In genomic region chr7:24524978-24525377, GRCm38 (mm10) we compare ENCODE assay signal across 23 mouse cellular contexts. TPM values are rescaled to one million over a fixed set of nuclear protein-coding genes. Genes with fewer than 3 reads are reported as not detected.
DNase-seq lines count a peak whose midpoint lies in the region; ATAC-seq and TF ChIP-seq lines count a peak whose summit lies in the region.
"Had no signal": no experiment of that assay in that cellular context is flagged by ENCODE, and none has a peak within 500 bp of the region (broad histone marks: within the 10 kb centered on the region; RNA-seq: fewer than 3 reads in every experiment).

No protein-coding gene starts in this region.

- no peak for ATAC-seq in intestine, postnatal 0 days
- ATAC-seq in intestine, embryonic 15.5 days = no peak
- no peak for ATAC-seq in liver, postnatal 0 days
- no peak for ATAC-seq in liver, embryonic 12.5 days
- ATAC-seq in stomach, postnatal 0 days (ENCODE audit: low FRiP score, low TSS enrichment) = no peak
- ATAC-seq: forebrain, embryonic 14.5 days; intestine, embryonic 16.5 days had no signal

- TF ChIP-seq CTCF in intestine, postnatal 0 days (IDR thresholded peaks at IDR 0.05; ENCODE audit: low read depth) = peak; percentile 34
- TF ChIP-seq CTCF in liver, postnatal 0 days (IDR thresholded peaks at IDR 0.05; ENCODE audit: low read depth) = peak; percentile 4; the same call in 1 of the 2 replicates
- TF ChIP-seq CTCF in MEL (IDR thresholded peaks at IDR 0.05 in 2 of 3, conservative IDR thresholded peaks at IDR 0.05 in 1 of 3; ENCODE audit: control insufficient read depth in 1 of 3, insufficient read depth in 1 of 3, low read depth in 2 of 3, low read length in 3 of 3, poor library complexity in 1 of 3, severe bottlenecking in 1 of 3) = peak in 1 of 3 experiments; percentile 48; a peak in 2 of 6 replicates
- TF ChIP-seq CTCF in stomach, postnatal 0 days (IDR thresholded peaks at IDR 0.05; ENCODE audit: low read depth) = peak; percentile 35; the same call in 1 of the 2 replicates

- no peak overlapping the region for H3K27ac ChIP-seq in intestine, postnatal 0 days (ENCODE audit: low read depth, low read length)
- no peak overlapping the region for H3K27ac ChIP-seq in intestine, embryonic 15.5 days
- H3K27ac ChIP-seq in liver, postnatal 0 days (ENCODE audit: low read depth) = no peak overlapping the region
- no peak overlapping the region for H3K27ac ChIP-seq in liver, embryonic 12.5 days
- no peak overlapping the region for H3K27ac ChIP-seq in MEL (ENCODE audit: control insufficient read depth, low read depth, low read length)
- H3K27ac ChIP-seq in stomach, postnatal 0 days (replicated peaks) = no peak overlapping the region
- H3K27ac ChIP-seq: heart, embryonic 10.5 days; hindbrain, embryonic 15.5 days; limb, embryonic 12.5 days; liver, embryonic 14.5 days; macrophage had no signal

- no peak for TF ChIP-seq POLR2A in MEL (IDR thresholded peaks at IDR 0.05; ENCODE audit: control insufficient read depth in 1 of 2, insufficient read depth in 1 of 2, low read depth in 1 of 2, low read length in 2 of 2, poor library complexity in 1 of 2)

- no peaks in the 10 kb centered on the region for H3K79me2 ChIP-seq in MEL (ENCODE audit: control insufficient read depth, insufficient read depth, low read length, poor library complexity)

- H3K27me3 ChIP-seq in intestine, postnatal 0 days (replicated peaks; ENCODE audit: control insufficient read depth, insufficient read depth, low read length) = no peaks in the 10 kb centered on the region
- no peaks in the 10 kb centered on the region for H3K27me3 ChIP-seq in intestine, embryonic 15.5 days (replicated peaks)
- no peaks in the 10 kb centered on the region for H3K27me3 ChIP-seq in liver, postnatal 0 days (ENCODE audit: insufficient read depth, low read length)
- peaks cover 11% of the 10 kb centered on the region; the same call in 1 of the 2 replicates for H3K27me3 ChIP-seq in liver, embryonic 12.5 days (replicated peaks)
- peaks cover 0 to 2% of the 10 kb centered on the region in 2 experiments; a peak in 1 of 4 replicates for H3K27me3 ChIP-seq in MEL (ENCODE audit: control insufficient read depth in 1 of 2, insufficient read depth in 2 of 2, low read length in 2 of 2)
- no peaks in the 10 kb centered on the region for H3K27me3 ChIP-seq in stomach, postnatal 0 days (ENCODE audit: control insufficient read depth, insufficient read depth, low read length)
- H3K27me3 ChIP-seq: hindbrain, embryonic 15.5 days; limb, embryonic 12.5 days; neural tube, embryonic 15.5 days had no signal

- no peaks in the 10 kb centered on the region for H3K36me3 ChIP-seq in intestine, postnatal 0 days (ENCODE audit: control insufficient read depth, insufficient read depth)
- H3K36me3 ChIP-seq in intestine, embryonic 15.5 days = no peaks in the 10 kb centered on the region
- no peaks in the 10 kb centered on the region for H3K36me3 ChIP-seq in liver, postnatal 0 days (replicated peaks; ENCODE audit: insufficient read depth, low read length)
- no peaks in the 10 kb centered on the region for H3K36me3 ChIP-seq in liver, embryonic 12.5 days
- peaks cover 0 to 14% of the 10 kb centered on the region in 2 experiments; a peak in 2 of 4 replicates for H3K36me3 ChIP-seq in MEL (ENCODE audit: control insufficient read depth in 1 of 2, insufficient read depth in 2 of 2, low read length in 2 of 2)
- no peaks in the 10 kb centered on the region for H3K36me3 ChIP-seq in stomach, postnatal 0 days (ENCODE audit: control insufficient read depth, insufficient read depth, low read length)
- H3K36me3 ChIP-seq: heart, embryonic 10.5 days; hindbrain, embryonic 15.5 days; limb, embryonic 12.5 days; neural tube, embryonic 15.5 days had no signal

- no peak for TF ChIP-seq EP300 in liver, postnatal 0 days (IDR thresholded peaks at IDR 0.05; ENCODE audit: low read depth)
- no peak for TF ChIP-seq EP300 in MEL (IDR thresholded peaks at IDR 0.05; ENCODE audit: low read depth in 1 of 2, low read length in 2 of 2)
- TF ChIP-seq EP300 in stomach, postnatal 0 days (optimal IDR thresholded peaks at IDR 0.05) = no peak

- TF ChIP-seq RAD21 in MEL (IDR thresholded peaks at IDR 0.05; ENCODE audit: low read depth, low read length) = no peak

- no peak overlapping the region for H3K4me3 ChIP-seq in intestine, postnatal 0 days (ENCODE audit: low read depth, low read length)
- H3K4me3 ChIP-seq in intestine, embryonic 15.5 days (replicated peaks) = no peak overlapping the region
- no peak overlapping the region for H3K4me3 ChIP-seq in liver, postnatal 0 days (ENCODE audit: low read depth, low read length)
- H3K4me3 ChIP-seq in liver, embryonic 12.5 days = no peak overlapping the region
- no peak overlapping the region for H3K4me3 ChIP-seq in MEL (ENCODE audit: control insufficient read depth in 1 of 2, insufficient read depth in 1 of 2, low read depth in 2 of 2, low read length in 2 of 2)
- H3K4me3 ChIP-seq in stomach, postnatal 0 days (ENCODE audit: low read depth, low read length) = no peak overlapping the region
- H3K4me3 ChIP-seq: heart, embryonic 10.5 days; hindbrain, embryonic 15.5 days; limb, embryonic 12.5 days; neural tube, embryonic 15.5 days had no signal

- WGBS in intestine, postnatal 0 days = 78% methylated on average over 6 of the region's 6 CpGs
- 79% methylated on average over 6 of the region's 6 CpGs for WGBS in intestine, embryonic 15.5 days
- 79% methylated on average over 6 of the region's 6 CpGs for WGBS in liver, postnatal 0 days (ENCODE audit: insufficient replicate concordance)
- 64% methylated on average over 6 of the region's 6 CpGs for WGBS in liver, embryonic 12.5 days (ENCODE audit: insufficient replicate concordance)
- 80% methylated on average over 6 of the region's 6 CpGs for WGBS in stomach, postnatal 0 days

- no peaks in the 10 kb centered on the region for H3K9me3 ChIP-seq in intestine, postnatal 0 days (ENCODE audit: control insufficient read depth)
- no peaks in the 10 kb centered on the region for H3K9me3 ChIP-seq in intestine, embryonic 15.5 days
- H3K9me3 ChIP-seq in liver, postnatal 0 days (ENCODE audit: low read length) = no peaks in the 10 kb centered on the region
- no peaks in the 10 kb centered on the region for H3K9me3 ChIP-seq in liver, embryonic 12.5 days (replicated peaks)
- H3K9me3 ChIP-seq in MEL (replicated peaks; ENCODE audit: insufficient read depth, low read length) = no peaks in the 10 kb centered on the region
- H3K9me3 ChIP-seq in stomach, postnatal 0 days (ENCODE audit: control insufficient read depth, low read length) = no peaks in the 10 kb centered on the region
- H3K9me3 ChIP-seq: heart, embryonic 10.5 days; hindbrain, embryonic 15.5 days; limb, embryonic 12.5 days; neural tube, embryonic 15.5 days had no signal

- peaks cover 5% of the 10 kb centered on the region; the same call in 1 of the 2 replicates for H3K4me1 ChIP-seq in intestine, postnatal 0 days (replicated peaks; ENCODE audit: control insufficient read depth, insufficient read depth, low read length)
- H3K4me1 ChIP-seq in intestine, embryonic 15.5 days (replicated peaks) = peaks cover 4% of the 10 kb centered on the region; the same call in 1 of the 2 replicates
- peaks cover 8% of the 10 kb centered on the region for H3K4me1 ChIP-seq in liver, postnatal 0 days (ENCODE audit: insufficient read depth)
- H3K4me1 ChIP-seq in liver, embryonic 12.5 days = peaks cover 13% of the 10 kb centered on the region
- H3K4me1 ChIP-seq in MEL (ENCODE audit: control insufficient read depth in 1 of 2, insufficient read depth in 2 of 2, low read length in 2 of 2) = peaks cover 2 to 19% of the 10 kb centered on the region in 2 experiments
- H3K4me1 ChIP-seq in stomach, postnatal 0 days (replicated peaks; ENCODE audit: control insufficient read depth, insufficient read depth) = no peaks in the 10 kb centered on the region

- H3K9ac ChIP-seq in intestine, postnatal 0 days (ENCODE audit: low read depth, low read length) = no peak overlapping the region
- no peak overlapping the region for H3K9ac ChIP-seq in intestine, embryonic 15.5 days
- H3K9ac ChIP-seq in liver, postnatal 0 days (replicated peaks) = no peak overlapping the region
- no peak overlapping the region for H3K9ac ChIP-seq in liver, embryonic 12.5 days
- H3K9ac ChIP-seq in MEL (ENCODE audit: control insufficient read depth, low read depth, low read length, poor library complexity, severe bottlenecking) = no peak overlapping the region
- H3K9ac ChIP-seq in stomach, postnatal 0 days (ENCODE audit: low read length) = no peak overlapping the region
- H3K9ac ChIP-seq: hindbrain, embryonic 15.5 days; limb, embryonic 12.5 days; liver, embryonic 14.5 days; neural tube, embryonic 15.5 days had no signal

- DNase-seq in liver, postnatal 0 days = no peak
- DNase-seq in MEL (ENCODE audit: low read depth, low spot score) = peak; percentile 24
- DNase-seq in stomach, postnatal 0 days (ENCODE audit: low spot score) = no peak
- no peak for DNase-seq in embryo, embryonic 10 days (ENCODE audit: low spot score)
- DNase-seq: adrenal gland, adult 2 months; B cell, adult 2 months; heart, postnatal 4 days; right cerebral cortex, postnatal 14 days; thymus, postnatal 14 days had no signal

- no peak overlapping the region for H3K4me2 ChIP-seq in intestine, postnatal 0 days (replicated peaks; ENCODE audit: low read depth)
- H3K4me2 ChIP-seq in intestine, embryonic 15.5 days (replicated peaks) = no peak overlapping the region
- no peak overlapping the region for H3K4me2 ChIP-seq in liver, postnatal 0 days (ENCODE audit: low read depth, low read length)
- H3K4me2 ChIP-seq in liver, embryonic 12.5 days = no peak overlapping the region
- no peak overlapping the region for H3K4me2 ChIP-seq in stomach, postnatal 0 days (replicated peaks; ENCODE audit: low read depth)
- H3K4me2 ChIP-seq: hindbrain, embryonic 15.5 days; limb, embryonic 12.5 days; neural tube, embryonic 15.5 days had no signal

RNA-seq across cellular contexts. Expression of gene Irgq, which starts 5.5 kb away (rescaled TPM):
- polyA plus RNA-seq in intestine, postnatal 0 days (2015; fragmentation: Nextera tagmentation; extraction: Ambion mirVana) = 3.4 TPM in 2 replicates
- 5.3 and 5.7 TPM in 2 replicates for polyA plus RNA-seq in intestine, embryonic 15.5 days (2015; fragmentation: Nextera tagmentation; extraction: Ambion mirVana)
- polyA plus RNA-seq in liver, postnatal 0 days (2015; fragmentation: Nextera tagmentation; extraction: Ambion mirVana) = 1.3 and 1.6 TPM in 2 replicates
- 2.8 and 3.1 TPM in 2 replicates for polyA plus RNA-seq in liver, embryonic 12.5 days (2016; fragmentation: Nextera tagmentation; extraction: Ambion mirVana)
- 3.6 and 4.7 TPM in 2 replicates for total RNA-seq in MEL (2012; rRNA removed)
- polyA plus RNA-seq in MEL (2012; ENCODE audit: insufficient read depth in 1 of 2, insufficient read length in 2 of 2, low read depth in 1 of 2, low replicate concordance in 2 of 2, missing spikeins in 1 of 2) = 1 to 10 TPM in 1 of 2 experiments, not detected in 1; 5.8 TPM
- polyA plus RNA-seq in stomach, postnatal 0 days (2015; fragmentation: Nextera tagmentation; extraction: Ambion mirVana) = 4.3 and 5.7 TPM in 2 replicates

RNA-seq across cellular contexts. Expression of gene AC161166.1, which starts 12.7 kb away (rescaled TPM):
- 0.05 TPM in 1 of 2 replicates, not detected in the other for polyA plus RNA-seq in intestine, postnatal 0 days (2015; fragmentation: Nextera tagmentation; extraction: Ambion mirVana)
- 0.14 and 0.24 TPM in 2 replicates for polyA plus RNA-seq in intestine, embryonic 15.5 days (2015; fragmentation: Nextera tagmentation; extraction: Ambion mirVana)
- not detected in 2 replicates for polyA plus RNA-seq in liver, postnatal 0 days (2015; fragmentation: Nextera tagmentation; extraction: Ambion mirVana)
- 0.20 and 0.24 TPM in 2 replicates for polyA plus RNA-seq in liver, embryonic 12.5 days (2016; fragmentation: Nextera tagmentation; extraction: Ambion mirVana)
- not detected in 2 replicates for total RNA-seq in MEL (2012; rRNA removed)
- under 1 TPM in 1 of 2 experiments, not detected in 1; 0.13 TPM for polyA plus RNA-seq in MEL (2012; ENCODE audit: insufficient read depth in 1 of 2, insufficient read length in 2 of 2, low read depth in 1 of 2, low replicate concordance in 2 of 2, missing spikeins in 1 of 2)
- polyA plus RNA-seq in stomach, postnatal 0 days (2015; fragmentation: Nextera tagmentation; extraction: Ambion mirVana) = 0.07 and 0.10 TPM in 2 replicates
- total RNA-seq: adrenal gland, adult 2 months; gastrocnemius, adult 8-10 months; heart, postnatal 4 days; layer of hippocampus, postnatal 14 days; left cerebral cortex, postnatal 10 days had no signal
- polyA plus RNA-seq: adrenal gland, adult 2 months; liver, embryonic 14.5 days; macrophage had no signal

RNA-seq across cellular contexts. Expression of gene Zfp428, which starts 18.2 kb away (rescaled TPM):
- polyA plus RNA-seq in intestine, postnatal 0 days (2015; fragmentation: Nextera tagmentation; extraction: Ambion mirVana) = 11.2 and 12.8 TPM in 2 replicates
- 32.0 and 36.6 TPM in 2 replicates for polyA plus RNA-seq in intestine, embryonic 15.5 days (2015; fragmentation: Nextera tagmentation; extraction: Ambion mirVana)
- 3.3 and 4.1 TPM in 2 replicates for polyA plus RNA-seq in liver, postnatal 0 days (2015; fragmentation: Nextera tagmentation; extraction: Ambion mirVana)
- polyA plus RNA-seq in liver, embryonic 12.5 days (2016; fragmentation: Nextera tagmentation; extraction: Ambion mirVana) = 12.4 and 14.2 TPM in 2 replicates
- 10.3 and 12.4 TPM in 2 replicates for total RNA-seq in MEL (2012; rRNA removed)
- 10 to 100 TPM in 1 of 2 experiments, not detected in 1; 16.4 TPM for polyA plus RNA-seq in MEL (2012; ENCODE audit: insufficient read depth in 1 of 2, insufficient read length in 2 of 2, low read depth in 1 of 2, low replicate concordance in 2 of 2, missing spikeins in 1 of 2)
- 13.6 and 15.8 TPM in 2 replicates for polyA plus RNA-seq in stomach, postnatal 0 days (2015; fragmentation: Nextera tagmentation; extraction: Ambion mirVana)

RNA-seq across cellular contexts. Expression of gene Pinlyp, which starts 20.9 kb away (rescaled TPM):
- polyA plus RNA-seq in intestine, postnatal 0 days (2015; fragmentation: Nextera tagmentation; extraction: Ambion mirVana) = not detected in 2 replicates
- not detected in 2 replicates for polyA plus RNA-seq in intestine, embryonic 15.5 days (2015; fragmentation: Nextera tagmentation; extraction: Ambion mirVana)
- 0.13 TPM in 1 of 2 replicates, not detected in the other for polyA plus RNA-seq in liver, postnatal 0 days (2015; fragmentation: Nextera tagmentation; extraction: Ambion mirVana)
- polyA plus RNA-seq in liver, embryonic 12.5 days (2016; fragmentation: Nextera tagmentation; extraction: Ambion mirVana) = not detected in 2 replicates
- total RNA-seq in MEL (2012; rRNA removed) = not detected in 2 replicates
- not detected for polyA plus RNA-seq in MEL (2012; ENCODE audit: insufficient read depth in 1 of 2, insufficient read length in 2 of 2, low read depth in 1 of 2, low replicate concordance in 2 of 2, missing spikeins in 1 of 2)
- polyA plus RNA-seq in stomach, postnatal 0 days (2015; fragmentation: Nextera tagmentation; extraction: Ambion mirVana) = 61.2 and 62.9 TPM in 2 replicates
- total RNA-seq: adrenal gland, adult 2 months; gastrocnemius, adult 8-10 months; heart, postnatal 4 days; layer of hippocampus, postnatal 14 days; left cerebral cortex, postnatal 10 days had no signal
- polyA plus RNA-seq: adrenal gland, adult 2 months; limb, embryonic 12.5 days; liver, embryonic 14.5 days; macrophage; neural tube, embryonic 15.5 days had no signal

RNA-seq across cellular contexts. Expression of gene Xrcc1, which starts 21.1 kb away (rescaled TPM):
- polyA plus RNA-seq in intestine, postnatal 0 days (2015; fragmentation: Nextera tagmentation; extraction: Ambion mirVana) = 24.5 and 26.6 TPM in 2 replicates
- polyA plus RNA-seq in intestine, embryonic 15.5 days (2015; fragmentation: Nextera tagmentation; extraction: Ambion mirVana) = 79.9 and 101 TPM in 2 replicates
- polyA plus RNA-seq in liver, postnatal 0 days (2015; fragmentation: Nextera tagmentation; extraction: Ambion mirVana) = 17.9 and 18.0 TPM in 2 replicates
- 61.5 and 63.0 TPM in 2 replicates for polyA plus RNA-seq in liver, embryonic 12.5 days (2016; fragmentation: Nextera tagmentation; extraction: Ambion mirVana)
- total RNA-seq in MEL (2012; rRNA removed) = 84.4 and 97.4 TPM in 2 replicates
- 100 to 1,000 TPM; 101 to 574 TPM for polyA plus RNA-seq in MEL (2012; ENCODE audit: insufficient read depth in 1 of 2, insufficient read length in 2 of 2, low read depth in 1 of 2, low replicate concordance in 2 of 2, missing spikeins in 1 of 2)
- polyA plus RNA-seq in stomach, postnatal 0 days (2015; fragmentation: Nextera tagmentation; extraction: Ambion mirVana) = 27.4 and 31.4 TPM in 2 replicates
